Mouse (Mus musculus): ENCODE results near the gene Gps2.
A peak's percentile ranks its signal among the peaks of the same experiment; 100 is the strongest.
"Not testable (repeated sequence)": the region's sequence is repeated elsewhere in the genome, so short reads cannot be mapped to it uniquely, and the experiment has no call there.

Gps2 gene

DNA sequence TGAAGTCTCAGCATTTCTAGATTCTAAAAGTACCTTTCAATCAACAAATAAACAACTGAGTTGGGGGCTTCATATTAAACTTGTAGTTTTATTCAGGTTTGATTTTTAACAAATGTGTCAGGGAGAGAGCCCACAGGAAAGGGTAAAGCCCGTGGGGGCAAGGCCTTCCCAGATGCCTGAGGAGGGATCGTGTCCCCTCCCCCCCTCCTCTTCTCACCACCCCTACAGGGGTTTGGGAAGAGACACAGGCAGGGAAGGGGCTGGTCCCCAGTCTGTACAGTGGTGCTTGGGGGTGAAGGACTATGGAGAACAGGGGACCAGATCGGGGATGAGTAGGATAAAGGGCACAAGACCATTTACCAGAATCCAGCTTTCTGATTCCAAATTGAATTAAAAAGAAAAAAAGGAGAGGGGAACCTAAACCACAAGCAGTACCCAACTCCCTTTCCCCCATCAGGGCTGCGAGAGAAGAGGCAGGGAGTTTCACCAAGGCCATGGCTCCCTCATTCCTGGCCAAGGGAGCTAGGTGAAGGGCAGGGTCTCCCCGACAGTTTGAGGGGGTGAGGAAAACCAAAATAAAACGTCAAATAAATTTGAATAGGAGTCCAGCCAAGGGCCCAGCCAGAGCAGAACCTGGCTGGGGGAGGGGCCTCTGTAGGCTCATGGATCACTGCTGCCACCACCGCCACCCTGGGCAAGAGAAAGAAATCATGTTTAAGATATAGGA, 3.1 kb downstream of the Gps2 start:
- DNase-seq (ENCODE audit: low spot score in 2 of 2), result not testable (repeated sequence)

DNA sequence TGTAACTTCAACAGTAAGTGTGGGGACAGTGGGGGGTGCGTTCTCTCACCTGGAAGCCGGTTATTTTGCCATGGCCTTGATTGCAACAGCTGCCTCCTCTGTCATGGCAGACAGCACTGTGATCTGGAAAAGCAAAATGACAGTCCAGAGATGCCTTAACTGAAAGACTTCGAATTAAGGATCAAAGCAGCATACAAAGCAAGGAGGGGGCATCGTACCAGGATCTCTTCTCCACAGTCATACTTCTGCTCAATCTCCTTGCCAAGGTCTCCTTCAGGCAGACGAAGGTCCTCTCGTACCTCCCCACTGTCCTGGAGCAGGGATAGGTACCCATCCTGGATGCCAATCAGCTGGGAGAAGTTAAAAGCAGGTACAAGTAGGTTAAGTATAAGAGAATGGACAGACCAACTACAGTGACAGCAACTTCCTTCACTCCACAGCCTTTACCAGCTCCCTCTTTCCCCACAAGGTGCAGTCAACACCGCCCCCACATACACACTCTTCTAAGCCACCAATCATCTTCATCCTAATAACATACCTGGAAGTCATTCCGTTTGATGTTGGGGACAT, 3.8 kb downstream of the Gps2 start:
- no peak for DNase-seq (ENCODE audit: low spot score in 2 of 2)

DNA sequence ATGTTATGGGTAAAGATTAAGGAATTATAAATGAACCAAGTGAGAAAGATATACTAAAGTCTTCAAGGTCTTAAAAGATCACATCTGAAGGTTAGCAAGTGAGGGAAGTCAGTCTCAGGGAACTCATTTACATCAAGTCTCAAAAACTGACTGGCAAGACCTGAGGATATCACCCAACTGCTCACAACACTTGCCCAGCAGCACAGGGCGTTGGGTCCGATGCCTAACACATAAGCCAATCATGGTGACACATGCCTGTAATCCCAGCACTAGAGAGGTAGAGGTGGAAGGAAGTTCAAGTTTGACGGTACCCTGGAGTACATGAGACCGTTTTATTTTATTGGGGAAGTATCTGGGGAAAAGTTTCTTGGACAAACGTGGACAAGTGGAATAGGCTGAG, 4.4 kb downstream of the Gps2 start:
- DNase-seq (ENCODE audit: low spot score in 2 of 2), result no peak

DNA sequence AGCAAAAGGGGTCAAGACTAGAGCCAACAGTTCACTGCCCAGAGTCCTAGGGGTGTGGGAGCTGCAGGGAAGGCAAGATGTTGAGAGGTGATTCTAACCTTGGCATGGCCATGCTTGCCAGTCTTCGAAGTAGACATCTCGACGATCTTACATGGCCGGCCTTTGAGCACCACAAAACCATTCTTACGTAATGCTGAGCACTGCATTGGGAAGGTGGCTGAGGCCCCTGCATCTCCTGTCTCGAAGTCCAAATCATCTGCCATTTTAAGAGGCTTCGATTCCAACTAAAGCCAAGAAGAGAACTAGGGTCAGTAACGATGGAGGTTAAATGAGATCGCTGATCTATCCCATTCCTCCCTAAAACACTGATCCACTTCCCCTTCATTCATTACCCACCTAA, 5.4 kb downstream of the Gps2 start:
- no peak for DNase-seq (ENCODE audit: low spot score in 2 of 2)

- DNase-seq (ENCODE audit: low spot score in 2 of 2), result peak; percentile 65 to 81
Observed at GRCm38 (mm10) chr11:69919661-69920265, 6.1 kb downstream of the Gps2 start.

DNA sequence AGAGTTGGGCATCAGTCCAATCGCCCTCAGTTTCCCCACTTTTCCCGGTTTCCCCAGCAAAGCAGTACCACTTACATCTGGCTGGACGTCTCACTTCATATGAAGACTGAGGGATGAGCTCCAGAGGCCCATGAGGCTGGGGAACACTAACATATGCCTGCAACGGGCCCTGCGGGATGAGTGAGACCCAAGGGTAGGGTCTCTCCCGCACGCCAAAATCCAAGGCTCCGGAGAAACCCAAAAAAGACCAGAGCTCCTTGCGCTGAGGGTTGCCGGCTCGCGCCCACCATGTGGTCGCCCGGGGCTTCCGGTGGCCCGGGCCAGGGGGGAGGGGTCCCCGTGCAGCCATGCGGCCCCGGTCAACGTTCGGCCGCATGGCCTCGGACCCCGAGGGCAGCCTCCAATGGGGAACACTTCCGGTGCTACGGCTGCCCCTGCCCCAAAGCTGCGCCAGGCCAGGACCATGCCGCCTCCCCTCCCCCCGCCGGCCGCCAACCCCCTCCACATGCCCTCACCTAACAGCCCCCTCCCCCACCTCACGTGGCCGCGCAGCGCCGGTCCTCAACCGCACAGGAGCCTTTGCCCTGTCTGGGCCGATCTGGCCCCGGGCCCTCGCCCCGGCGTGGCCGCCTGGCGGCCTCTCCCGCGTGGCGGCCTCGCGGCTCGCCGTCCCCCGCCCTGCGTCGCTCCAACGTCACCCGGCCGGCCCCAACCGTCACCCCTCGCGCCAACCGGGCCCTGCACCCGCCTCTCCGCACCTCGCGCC, 6.8 kb downstream of the Gps2 start:
- DNase-seq (ENCODE audit: low spot score in 2 of 2), result no peak

- DNase-seq (ENCODE audit: low spot score in 2 of 2), result peak; percentile 100
Observed at GRCm38 (mm10) chr11:69921114-69922011, 7.7 kb downstream of the Gps2 start, which contains the start of gene Eif5a. Eif5a (minus strand) TSS chr11:69921958.

DNA sequence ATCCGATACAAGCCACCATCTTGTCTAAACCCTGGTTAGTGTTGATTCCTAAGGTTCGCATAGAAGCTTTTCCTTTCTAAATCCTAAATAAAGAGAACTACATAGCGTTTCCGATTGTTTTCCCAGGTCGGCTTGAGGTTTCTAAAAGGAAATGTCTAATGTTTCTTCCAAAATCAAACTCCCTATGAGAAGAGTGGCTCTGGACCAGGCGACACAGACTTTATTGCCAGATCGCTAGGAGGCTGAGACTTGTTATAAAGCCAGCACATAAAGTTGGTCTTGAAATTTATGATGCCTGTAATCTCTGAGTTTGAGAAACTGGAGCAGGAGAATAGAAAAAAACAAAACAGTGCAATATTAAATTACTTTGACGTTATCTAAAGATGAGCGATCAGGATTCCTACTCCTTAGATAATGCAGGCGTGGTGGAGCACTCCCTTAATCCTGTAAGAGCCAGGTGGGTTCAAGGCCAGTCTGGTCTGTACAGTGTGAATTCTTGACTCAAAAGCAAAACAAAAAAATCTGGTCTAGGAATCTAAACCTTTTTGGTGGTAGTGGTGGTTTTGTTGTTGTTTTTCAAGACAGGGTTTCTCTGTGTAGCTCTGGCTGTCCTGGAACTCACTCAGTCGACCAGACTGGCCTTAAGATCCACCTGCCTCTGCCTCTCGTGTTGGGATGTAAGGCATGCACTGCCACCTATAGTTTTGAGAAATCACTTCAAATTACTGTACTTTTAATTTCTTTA, 8.5 kb downstream of the Gps2 start:
- DNase-seq (ENCODE audit: low spot score in 2 of 2), result no peak

- no peak for DNase-seq (ENCODE audit: low spot score in 2 of 2)
Observed at GRCm38 (mm10) chr11:69922796-69923195, 9.1 kb downstream of the Gps2 start.

GRCm38 (mm10) chr11:69927501-69927900, 13.8 kb downstream of the Gps2 start:
- DNase-seq (ENCODE audit: low spot score in 2 of 2), result no peak

GRCm38 (mm10) chr11:69929712-69930111, 16.0 kb downstream of the Gps2 start:
- DNase-seq (ENCODE audit: low spot score in 2 of 2), result no peak

DNA sequence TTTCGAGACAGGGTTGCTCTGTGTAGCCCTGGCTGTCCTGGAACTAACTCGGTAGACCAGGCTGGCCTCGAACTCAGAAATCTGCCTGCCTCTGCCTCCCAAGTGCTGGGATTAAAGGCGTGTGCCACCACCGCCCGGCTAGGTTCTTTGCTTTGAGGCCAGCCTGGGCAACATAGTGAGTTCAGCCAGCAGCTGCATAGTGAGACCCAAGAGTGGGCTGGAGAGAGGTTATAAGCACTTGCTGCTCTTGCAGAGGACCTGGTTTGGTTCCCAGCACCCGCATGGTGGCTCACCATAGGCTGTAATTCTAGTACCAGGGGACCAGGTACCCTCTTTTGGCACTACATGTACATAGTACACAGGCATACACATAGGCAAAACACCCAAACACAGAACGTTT, 16.5 kb downstream of the Gps2 start:
- DNase-seq (ENCODE audit: low spot score in 2 of 2), result not testable (repeated sequence)

DNA sequence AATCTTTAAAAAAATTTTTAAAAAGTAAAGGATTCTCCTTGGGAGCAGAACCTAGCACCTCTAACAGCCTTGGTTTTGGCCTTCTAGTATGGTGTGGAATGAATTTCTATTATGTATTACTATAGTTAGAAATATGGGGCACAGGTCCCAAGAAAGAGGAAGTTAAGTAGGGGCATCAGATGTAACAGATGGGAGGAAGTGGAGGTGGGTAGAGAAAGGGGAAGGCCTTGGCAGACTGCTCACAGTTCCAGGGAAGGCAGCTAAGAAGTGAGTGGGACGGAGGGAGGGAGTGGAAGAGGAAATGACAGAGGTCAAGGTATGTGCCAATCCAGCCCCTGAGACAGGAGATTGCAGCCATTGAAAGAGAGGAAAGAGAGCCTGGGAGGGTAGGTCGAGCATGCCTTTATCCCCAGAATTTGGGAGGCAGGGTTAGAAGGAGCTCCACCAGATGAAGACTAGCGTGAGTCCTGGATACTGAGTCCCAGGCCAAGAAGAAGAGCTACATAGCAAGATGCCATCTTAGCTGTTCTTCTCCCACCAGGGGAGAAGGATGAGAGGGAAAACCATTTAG, 17.4 kb downstream of the Gps2 start:
- DNase-seq (ENCODE audit: low spot score in 2 of 2), result no peak

DNA sequence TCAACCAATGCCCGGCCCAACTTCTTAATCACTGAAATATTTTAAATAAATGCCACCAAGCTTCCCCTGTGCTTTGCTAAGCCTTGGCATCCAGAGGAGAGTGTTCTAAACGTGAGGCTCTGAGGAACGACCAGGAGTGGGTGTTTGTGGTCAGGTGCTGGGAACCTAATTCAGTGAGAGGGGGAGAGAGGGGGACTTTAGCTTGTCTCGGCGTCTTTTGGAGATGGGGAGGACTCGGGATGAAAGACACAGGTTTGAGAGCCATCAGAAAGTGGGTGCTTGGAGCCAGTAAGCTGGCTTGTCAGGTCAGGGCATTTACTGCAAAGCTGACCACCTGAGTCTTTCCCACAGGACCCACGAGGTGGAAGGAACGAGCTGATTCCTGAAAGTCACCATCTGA, 18.1 kb downstream of the Gps2 start:
- DNase-seq (ENCODE audit: low spot score in 2 of 2), result no peak

DNA sequence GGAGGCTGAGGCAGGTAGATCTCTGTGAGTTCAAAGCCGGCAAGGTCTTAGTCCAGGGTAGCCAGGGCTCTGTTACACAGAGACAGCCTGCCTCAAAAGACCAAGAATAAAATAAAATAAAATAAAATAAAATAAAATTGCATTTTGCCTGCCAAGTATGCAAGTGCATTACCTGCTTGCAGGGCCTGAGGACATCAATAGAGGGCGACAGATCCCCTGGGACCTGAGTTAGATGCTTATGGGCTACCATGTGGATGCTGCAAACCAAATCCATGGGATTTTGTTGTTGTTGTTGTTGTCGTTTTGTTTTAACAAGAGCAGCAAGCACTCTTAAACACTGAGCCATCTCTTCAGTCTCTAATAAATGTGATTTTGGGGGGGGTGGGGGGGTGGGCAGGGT, 18.6 kb downstream of the Gps2 start:
- no peak for DNase-seq (ENCODE audit: low spot score in 2 of 2)

GRCm38 (mm10) chr11:69933066-69933465, 19.4 kb downstream of the Gps2 start:
- DNase-seq (ENCODE audit: low spot score in 2 of 2), result no peak

GRCm38 (mm10) chr11:69934169-69934568, 20.5 kb downstream of the Gps2 start:
- peak; percentile 81 to 92 for DNase-seq (ENCODE audit: low spot score in 2 of 2)

DNA sequence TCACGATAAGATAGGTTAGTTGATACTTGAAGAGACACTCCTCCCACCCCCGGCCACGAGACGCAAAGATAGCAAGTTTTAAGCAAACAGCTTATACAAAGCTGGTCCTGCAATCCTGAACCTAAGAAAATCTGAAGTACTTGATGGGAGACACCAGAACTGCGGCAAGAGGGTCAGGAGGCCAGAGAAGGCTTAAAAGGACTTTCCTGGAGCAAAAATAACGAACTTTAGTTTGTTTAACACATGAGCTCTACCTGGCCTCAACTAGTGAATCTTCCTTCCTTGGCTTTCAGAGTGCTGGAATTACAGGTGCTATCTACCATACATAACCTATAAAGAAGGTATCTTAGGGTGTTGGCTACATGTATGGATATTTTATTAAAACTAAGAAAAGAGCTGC, 21.0 kb downstream of the Gps2 start:
- no peak for DNase-seq (ENCODE audit: low spot score in 2 of 2)

GRCm38 (mm10) chr11:69935137-69935879, 21.6 kb downstream of the Gps2 start, which contains the start of gene Ybx2:
Ybx2 (plus strand) TSS chr11:69935796.
- peak; percentile 70 to 83 for DNase-seq (ENCODE audit: low spot score in 2 of 2)

- no peak for DNase-seq (ENCODE audit: low spot score in 2 of 2)
Observed at GRCm38 (mm10) chr11:69936156-69936555, 22.5 kb downstream of the Gps2 start.
